Mouse (Mus musculus): ENCODE measurements around the gene Perm1. TPM values are rescaled to one million over a fixed set of nuclear protein-coding genes. Genes with fewer than 3 reads are reported as not detected.

Perm1 gene
- polyA plus RNA-seq, 1 experiment from 2014 or later: 1.1 TPM

DNA sequence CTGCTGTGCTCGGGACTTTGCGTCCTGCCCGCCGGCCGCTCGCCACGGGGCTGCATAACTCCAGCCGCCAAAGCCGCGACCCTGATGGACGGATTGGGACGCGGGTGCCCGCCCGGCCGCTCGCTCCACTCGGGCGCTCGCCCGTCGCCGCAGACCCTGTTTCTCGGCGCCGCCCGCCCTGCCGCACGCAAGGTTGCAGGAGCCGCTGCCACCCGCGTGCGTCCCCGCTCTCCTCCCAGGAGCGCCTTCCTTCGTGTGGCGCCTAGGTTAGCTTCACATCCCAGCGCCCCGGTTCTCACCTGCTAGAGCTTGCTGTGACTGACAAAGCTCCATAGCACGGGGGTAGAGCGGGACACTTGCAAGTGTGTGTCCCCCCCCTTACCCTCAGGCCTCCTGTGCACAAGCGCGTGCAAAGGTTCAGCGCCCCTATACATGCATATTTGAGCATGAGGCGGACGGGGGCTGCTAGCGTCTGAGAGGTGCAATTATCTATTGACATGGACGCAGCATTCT is 19.1 kb downstream of the Perm1 start, which contains the start of gene Plekhn1:
Gene Plekhn1, minus strand, starts transcription at position 157 of the 513 bp plus-strand sequence.
- Histone ChIP-seq H3K27ac (replicated peaks) (peak within 1 kb of the TSS; percentile 93), H3K36me3 (peaks cover 67% of the 10 kb centered on the region), H3K27me3 (ENCODE audit: low read depth, poor library complexity, severe bottlenecking) (no peaks in the 10 kb centered on the region), H3K4me3 (peak within 1 kb of the TSS; percentile 94), H3K4me1 (peaks cover 27% of the 10 kb centered on the region), H3K9me3 (replicated peaks) (no peaks in the 10 kb centered on the region)
- DNase-seq (ENCODE audit: low spot score): peak; percentile 87
- under 1% methylated on average over 42 of the region's 48 CpGs for WGBS

DNA sequence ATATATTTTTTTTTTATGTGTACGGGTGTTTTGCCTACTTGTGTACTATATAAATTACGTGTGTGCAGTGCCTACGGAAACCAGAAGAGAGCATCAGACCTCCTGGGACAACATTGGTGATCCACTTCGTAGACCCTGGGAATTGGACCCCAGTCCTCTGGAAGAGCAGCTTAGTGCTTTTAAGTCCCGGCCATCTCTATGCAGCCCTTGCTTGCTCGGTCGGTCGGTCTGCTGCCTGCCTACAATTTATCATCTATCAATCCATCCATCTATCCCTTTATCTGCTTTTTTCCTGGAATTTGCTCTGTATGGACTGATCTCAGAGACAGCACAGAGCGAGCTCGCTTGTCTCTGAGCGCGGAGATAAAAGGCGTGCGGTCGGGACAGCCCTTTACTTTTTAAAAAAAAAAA is 19.7 kb downstream of the Perm1 start:
- H3K27me3 ChIP-seq (ENCODE audit: low read depth, poor library complexity, severe bottlenecking): no peaks in the 10 kb centered on the region
- DNase-seq (ENCODE audit: low spot score): no peak
- WGBS: 1% methylated on average over 15 of the region's 15 CpGs
- H3K4me1 ChIP-seq: peaks cover 27% of the 10 kb centered on the region
- H3K9me3 ChIP-seq (replicated peaks): no peaks in the 10 kb centered on the region
- peak overlapping the region; percentile 93 for H3K27ac ChIP-seq (replicated peaks)
- peak overlapping the region; percentile 94 for H3K4me3 ChIP-seq
- peaks cover 67% of the 10 kb centered on the region for H3K36me3 ChIP-seq

DNA sequence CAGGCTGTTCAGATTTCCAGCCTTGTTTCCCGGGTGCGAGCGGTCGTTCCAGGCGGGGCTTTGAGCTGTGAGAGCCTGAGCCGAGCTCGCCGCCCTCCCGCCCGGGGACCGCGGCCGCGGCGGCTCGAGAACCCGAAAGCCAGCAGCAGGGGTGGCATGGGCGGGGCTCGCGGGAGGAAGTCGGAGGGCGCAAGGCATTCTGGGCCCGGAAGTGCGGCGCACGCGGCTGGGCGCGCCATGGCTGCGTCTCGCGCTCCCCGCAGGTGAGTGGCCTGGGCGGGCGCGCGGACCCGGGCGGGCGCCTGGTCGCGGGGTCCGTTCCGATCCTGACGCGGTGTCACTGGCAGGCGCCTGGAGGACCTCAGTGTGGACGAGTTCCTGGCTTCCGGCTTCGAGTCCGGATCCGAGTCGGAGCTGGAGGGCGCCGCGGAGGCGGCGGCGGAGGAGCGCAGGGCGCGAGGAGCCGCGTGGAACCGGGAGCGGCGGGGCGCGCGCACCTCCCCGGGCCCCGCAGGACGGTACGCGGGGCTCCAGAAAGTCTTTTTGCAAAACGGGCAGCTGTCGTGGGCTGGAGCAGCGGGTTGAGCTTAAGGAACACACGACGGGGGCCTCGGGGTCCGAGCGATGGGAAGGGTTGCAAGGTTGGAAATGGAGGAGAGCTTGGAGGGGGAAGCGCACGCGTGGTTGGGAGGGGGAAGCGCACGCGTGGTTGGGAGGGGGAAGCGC is 20.3 kb downstream of the Perm1 start, which contains the start of gene Noc2l:
Gene Noc2l, plus strand, starts transcription at position 203 of the 726 bp plus-strand sequence.
- no peaks in the 10 kb centered on the region for H3K27me3 ChIP-seq (ENCODE audit: low read depth, poor library complexity, severe bottlenecking)
- DNase-seq (ENCODE audit: low spot score): peak; percentile 95
- H3K4me3 ChIP-seq: peak within 1 kb of the TSS; percentile 94
- peaks cover 67% of the 10 kb centered on the region for H3K36me3 ChIP-seq
- H3K27ac ChIP-seq (replicated peaks): peak within 1 kb of the TSS; percentile 93
- peaks cover 27% of the 10 kb centered on the region for H3K4me1 ChIP-seq
- WGBS: under 1% methylated on average over 90 of the region's 90 CpGs
- H3K9me3 ChIP-seq (replicated peaks): no peaks in the 10 kb centered on the region

DNA sequence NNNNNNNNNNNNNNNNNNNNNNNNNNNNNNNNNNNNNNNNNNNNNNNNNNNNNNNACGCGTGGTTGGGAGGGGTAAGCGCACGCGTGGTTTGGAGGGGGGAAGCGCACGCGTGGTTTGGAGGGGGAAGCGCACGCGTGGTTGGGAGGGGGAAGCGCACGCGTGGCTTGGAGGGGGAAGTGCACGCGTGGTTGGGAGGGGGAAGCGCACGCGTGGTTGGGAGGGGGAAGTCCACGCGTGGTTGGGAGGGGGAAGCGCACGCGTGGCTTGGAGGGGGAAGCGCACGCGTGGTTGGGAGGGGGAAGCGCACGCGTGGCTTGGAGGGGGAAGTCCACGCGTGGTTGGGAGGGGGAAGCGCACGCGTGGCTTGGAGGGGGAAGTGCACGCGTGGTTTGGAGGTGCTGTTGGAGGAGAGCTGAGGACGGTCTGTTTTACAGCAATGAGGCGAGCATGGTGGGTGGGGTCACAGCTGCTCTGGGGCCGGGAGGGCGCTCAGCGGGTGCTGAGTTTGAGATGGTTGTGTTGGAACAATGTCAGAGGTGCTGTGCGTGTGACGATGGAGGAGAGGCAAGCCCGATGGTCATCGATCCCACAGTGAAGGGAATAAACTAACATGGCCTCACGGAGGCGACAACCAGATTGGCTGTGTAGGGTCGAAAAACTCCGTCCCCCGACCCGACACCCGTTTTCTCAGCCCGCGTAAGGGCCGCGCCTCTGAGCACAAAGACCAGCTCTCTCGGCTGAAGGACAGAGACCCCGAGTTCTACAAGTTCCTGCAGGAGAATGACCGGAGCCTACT is 21.2 kb downstream of the Perm1 start:
- H3K36me3 ChIP-seq: peaks cover 67% of the 10 kb centered on the region
- H3K9me3 ChIP-seq (replicated peaks): no peaks in the 10 kb centered on the region
- H3K27ac ChIP-seq (replicated peaks): peak overlapping the region; percentile 93
- H3K4me1 ChIP-seq: peaks cover 27% of the 10 kb centered on the region
- DNase-seq (ENCODE audit: low spot score): peak; percentile 45
- no peaks in the 10 kb centered on the region for H3K27me3 ChIP-seq (ENCODE audit: low read depth, poor library complexity, severe bottlenecking)
- H3K4me3 ChIP-seq: peak overlapping the region; percentile 94
- 26% methylated on average over 58 of the region's 60 CpGs for WGBS

DNA sequence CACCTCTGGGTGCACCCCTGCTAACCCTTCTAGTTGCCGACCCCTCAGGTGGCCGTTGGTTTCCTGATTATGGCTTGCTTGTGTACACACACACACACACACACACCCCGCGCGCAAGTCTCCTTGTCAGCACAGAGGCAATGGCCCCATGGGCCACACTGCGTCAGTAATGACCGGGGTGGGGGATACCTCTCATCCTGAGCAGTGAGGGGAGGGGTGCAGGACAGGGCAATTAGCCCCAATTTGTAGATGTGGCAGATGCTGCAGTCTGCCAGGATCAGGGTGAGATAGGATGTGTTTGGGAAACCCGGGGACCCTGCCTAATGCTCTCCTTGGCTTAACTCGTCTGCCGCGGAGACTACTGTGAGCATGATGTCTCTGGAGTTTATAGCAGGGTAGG is 33.9 kb downstream of the Perm1 start:
- H3K27me3 ChIP-seq (ENCODE audit: low read depth, poor library complexity, severe bottlenecking): peaks cover 33% of the 10 kb centered on the region
- H3K4me1 ChIP-seq: peaks cover 15% of the 10 kb centered on the region
- no peaks in the 10 kb centered on the region for H3K9me3 ChIP-seq (replicated peaks)
- H3K4me3 ChIP-seq: no peak overlapping the region
- H3K36me3 ChIP-seq: peaks cover 55% of the 10 kb centered on the region
- WGBS: 76% methylated on average over 11 of the region's 11 CpGs
- no peak overlapping the region for H3K27ac ChIP-seq (replicated peaks)
- no peak for DNase-seq (ENCODE audit: low spot score)

DNA sequence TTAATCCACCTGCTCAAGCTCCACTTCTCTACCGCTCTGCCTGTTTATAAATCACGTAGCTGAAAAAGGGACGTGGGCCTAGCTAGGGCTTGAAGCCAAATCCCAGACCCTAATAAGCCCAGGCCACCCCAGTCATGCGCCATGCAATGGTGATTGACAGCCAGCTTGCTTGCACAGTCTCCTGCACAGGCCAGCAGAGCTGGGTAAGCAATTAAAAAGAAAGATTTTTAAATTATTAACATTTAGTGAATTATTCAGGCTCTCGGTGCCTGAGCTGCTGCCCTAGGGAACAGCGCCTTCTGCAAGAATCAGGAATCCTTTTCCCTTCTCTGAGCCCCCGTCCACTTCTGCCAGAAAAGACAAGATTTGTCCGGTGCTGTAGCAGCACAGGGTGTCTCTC is 35.4 kb downstream of the Perm1 start:
- Histone ChIP-seq H3K36me3 (peaks cover 40% of the 10 kb centered on the region), H3K27ac (replicated peaks) (no peak overlapping the region), H3K4me1 (peaks cover 27% of the 10 kb centered on the region), H3K9me3 (replicated peaks) (no peaks in the 10 kb centered on the region), H3K4me3 (no peak overlapping the region), H3K27me3 (ENCODE audit: low read depth, poor library complexity, severe bottlenecking) (peaks cover 46% of the 10 kb centered on the region)
- no peak for DNase-seq (ENCODE audit: low spot score)
- 80% methylated on average over 8 of the region's 8 CpGs for WGBS

DNA sequence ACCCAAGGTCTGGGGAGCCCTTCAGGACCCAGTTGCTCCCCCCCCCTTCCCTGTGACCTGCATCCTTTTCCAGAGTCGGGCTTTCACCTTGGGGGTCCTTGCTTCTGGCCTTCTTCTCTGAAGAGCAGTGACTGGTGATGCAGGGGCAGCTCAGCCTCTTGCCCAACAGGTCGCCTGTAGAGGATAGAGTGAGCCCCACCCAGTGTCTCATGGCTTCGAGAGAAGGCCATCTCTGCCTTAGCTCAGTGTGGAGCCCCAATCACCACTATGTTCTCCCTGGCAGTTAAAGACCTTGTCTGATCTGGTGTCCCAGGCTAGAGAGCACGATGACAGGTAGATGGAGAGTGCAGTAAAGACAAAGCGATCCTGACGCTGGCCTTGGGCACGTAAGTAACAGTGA is 36.5 kb downstream of the Perm1 start:
- no peaks in the 10 kb centered on the region for H3K9me3 ChIP-seq (replicated peaks)
- H3K27ac ChIP-seq (replicated peaks): 0 out of 2 replicates have a peak overlapping the region, but pooled peaks have one; percentile 46
- peaks cover 30% of the 10 kb centered on the region for H3K36me3 ChIP-seq
- DNase-seq (ENCODE audit: low spot score): no peak
- H3K4me1 ChIP-seq: peaks cover 27% of the 10 kb centered on the region
- WGBS: 37% methylated on average over 7 of the region's 7 CpGs
- H3K27me3 ChIP-seq (ENCODE audit: low read depth, poor library complexity, severe bottlenecking): peaks cover 46% of the 10 kb centered on the region
- H3K4me3 ChIP-seq: no peak overlapping the region; the same call in 1 of the 2 replicates

DNA sequence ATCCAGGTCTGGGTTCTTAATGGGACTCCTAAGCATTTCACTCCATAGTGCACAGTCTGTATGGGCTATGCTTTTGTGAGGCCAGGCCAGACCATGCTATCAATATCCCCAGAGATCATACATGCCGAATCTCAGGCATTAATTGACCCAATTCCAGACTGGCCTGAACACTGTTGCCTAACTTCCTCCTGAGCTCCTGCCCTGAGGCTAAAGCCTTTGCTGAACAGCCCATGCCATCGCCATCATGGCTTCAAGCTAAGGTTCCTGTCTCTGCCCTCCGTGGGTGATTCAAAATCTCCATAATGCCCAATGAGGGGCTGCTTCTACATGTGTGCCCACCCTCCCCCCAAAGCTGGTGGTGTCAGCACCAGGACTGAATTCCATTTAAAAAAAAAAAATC is 37.0 kb downstream of the Perm1 start:
- Histone ChIP-seq H3K36me3 (peaks cover 25% of the 10 kb centered on the region), H3K27me3 (ENCODE audit: low read depth, poor library complexity, severe bottlenecking) (peaks cover 46% of the 10 kb centered on the region), H3K9me3 (replicated peaks) (no peaks in the 10 kb centered on the region), H3K4me1 (peaks cover 27% of the 10 kb centered on the region), H3K27ac (replicated peaks) (no peak overlapping the region), H3K4me3 (no peak overlapping the region)
- WGBS: 42% methylated on average over 3 of the region's 3 CpGs
- DNase-seq (ENCODE audit: low spot score): no peak

DNA sequence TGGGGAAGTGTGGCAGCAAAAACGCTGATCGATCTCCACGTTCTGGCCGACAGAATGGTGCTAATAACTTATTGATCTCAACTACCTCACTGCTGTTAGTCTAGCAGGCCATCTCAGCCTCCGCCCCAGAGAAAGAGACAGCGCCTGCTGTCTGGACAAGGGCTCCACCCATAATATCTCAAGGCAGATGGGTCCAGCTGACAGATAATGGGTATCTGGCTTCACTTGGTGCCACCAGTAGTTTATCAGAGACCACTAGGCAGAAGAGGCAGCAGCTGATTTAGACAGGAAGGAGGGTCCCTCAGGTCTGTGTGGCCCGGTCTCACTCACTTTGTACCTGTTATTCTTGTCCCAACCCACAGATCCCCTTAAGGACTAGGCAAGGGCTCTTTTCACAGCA is 37.4 kb downstream of the Perm1 start:
- H3K27me3 ChIP-seq (ENCODE audit: low read depth, poor library complexity, severe bottlenecking): peaks cover 46% of the 10 kb centered on the region
- H3K4me1 ChIP-seq: peaks cover 27% of the 10 kb centered on the region
- no peaks in the 10 kb centered on the region for H3K9me3 ChIP-seq (replicated peaks)
- WGBS: 39% methylated on average over 7 of the region's 7 CpGs
- no peak for DNase-seq (ENCODE audit: low spot score)
- H3K36me3 ChIP-seq: peaks cover 21% of the 10 kb centered on the region
- H3K4me3 ChIP-seq: no peak overlapping the region
- 0 out of 2 replicates have a peak overlapping the region, but pooled peaks have one; percentile 25 for H3K27ac ChIP-seq (replicated peaks)

DNA sequence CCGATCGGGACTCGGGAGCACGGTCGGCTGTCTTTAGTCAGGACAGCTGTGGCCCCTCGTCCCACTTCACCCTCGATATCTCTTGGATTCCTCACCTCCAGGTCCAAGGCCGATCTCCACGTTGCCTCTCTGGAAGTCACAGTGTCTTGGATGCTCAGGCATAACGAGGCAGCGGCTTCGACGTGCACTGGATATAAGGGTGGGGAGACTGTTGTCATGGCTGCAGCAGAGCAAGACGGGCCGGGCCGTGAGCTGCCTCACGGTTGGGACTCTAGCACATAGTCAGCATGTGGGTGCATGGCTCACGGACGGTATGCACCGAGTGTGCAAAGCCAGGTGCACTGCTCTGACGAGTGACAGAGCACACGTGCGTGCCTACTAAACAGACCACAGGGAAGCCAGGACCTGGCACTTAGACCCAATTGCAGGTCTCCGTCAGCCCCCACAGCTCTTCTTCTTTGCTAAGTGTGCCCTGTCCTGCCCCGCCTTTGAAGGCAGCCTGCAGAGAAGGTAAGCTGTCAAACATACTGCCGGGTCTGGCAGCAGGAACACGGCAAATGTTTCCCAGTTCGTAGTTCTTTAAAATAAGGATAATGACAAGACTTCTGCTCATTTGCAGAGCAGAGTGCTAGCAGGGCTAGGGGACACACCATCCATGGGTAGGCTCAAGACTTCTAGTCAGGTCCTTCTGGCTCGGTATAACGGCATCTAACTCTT is 38.9 kb downstream of the Perm1 start:
- Histone ChIP-seq H3K9me3 (replicated peaks) (no peaks in the 10 kb centered on the region), H3K4me3 (peak overlapping the region; percentile 42), H3K27ac (replicated peaks) (0 out of 2 replicates have a peak overlapping the region, but pooled peaks have one; percentile 42), H3K36me3 (peaks cover 6% of the 10 kb centered on the region), H3K27me3 (ENCODE audit: low read depth, poor library complexity, severe bottlenecking) (peaks cover 46% of the 10 kb centered on the region), H3K4me1 (peaks cover 23% of the 10 kb centered on the region)
- DNase-seq (ENCODE audit: low spot score): peak; percentile 45
- WGBS: under 1% methylated on average over 26 of the region's 30 CpGs

DNA sequence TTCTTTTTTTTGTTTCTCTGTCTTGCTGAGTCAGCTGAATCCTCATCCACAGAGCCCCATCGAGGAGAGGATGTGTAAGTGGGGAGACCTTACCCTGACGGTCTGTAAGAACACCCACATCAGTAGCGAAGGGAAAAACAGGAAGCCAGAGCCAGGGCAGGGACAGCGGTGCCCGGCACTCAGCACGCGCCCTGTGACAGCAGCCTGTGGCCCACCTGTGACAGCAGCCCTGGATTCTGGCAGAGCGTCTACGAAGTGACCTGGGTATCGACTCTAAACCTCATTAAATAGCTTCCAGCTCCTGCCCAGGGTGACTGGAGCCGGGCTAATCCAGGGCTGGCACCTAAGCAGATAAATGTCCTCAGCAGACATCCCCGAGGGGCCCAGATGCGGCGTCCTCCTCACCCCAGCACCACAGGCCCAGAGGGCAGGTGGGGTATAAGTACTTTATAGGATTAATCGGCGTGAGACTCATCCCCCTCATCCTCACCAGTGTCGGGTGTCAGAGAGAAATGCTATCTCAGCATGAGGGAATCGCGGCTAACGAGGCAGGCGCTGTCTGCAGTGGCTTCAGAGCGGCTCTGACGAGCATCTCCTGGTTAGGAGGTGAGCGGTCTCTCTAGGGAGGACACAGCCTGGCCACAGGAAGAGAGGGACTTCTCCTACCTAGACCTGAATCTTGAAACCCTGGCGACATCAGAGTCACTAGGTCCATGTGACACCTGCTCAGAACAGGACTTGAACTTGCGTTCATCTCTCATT is 39.6 kb downstream of the Perm1 start, which contains the start of gene Samd11:
Gene Samd11, minus strand, starts transcription at position 580 of the 762 bp plus-strand sequence.
- no peaks in the 10 kb centered on the region for H3K9me3 ChIP-seq (replicated peaks)
- peaks cover 20% of the 10 kb centered on the region for H3K4me1 ChIP-seq
- H3K4me3 ChIP-seq: peak within 1 kb of the TSS; percentile 42
- 1% methylated on average over 26 of the region's 26 CpGs for WGBS
- peak; percentile 38 for DNase-seq (ENCODE audit: low spot score)
- H3K27me3 ChIP-seq (ENCODE audit: low read depth, poor library complexity, severe bottlenecking): peaks cover 46% of the 10 kb centered on the region
- H3K27ac ChIP-seq (replicated peaks): 0 out of 2 replicates have a peak within 1 kb of the TSS, but pooled peaks have one; percentile 42
- H3K36me3 ChIP-seq: no peaks in the 10 kb centered on the region
